Mouse (Mus musculus): Measurements from ENCODE around the gene Usp46.
"Not testable (repeated sequence)": the region's sequence is repeated elsewhere in the genome, so short reads cannot be mapped to it uniquely, and the experiment has no call there.

The Usp46 gene

DNA sequence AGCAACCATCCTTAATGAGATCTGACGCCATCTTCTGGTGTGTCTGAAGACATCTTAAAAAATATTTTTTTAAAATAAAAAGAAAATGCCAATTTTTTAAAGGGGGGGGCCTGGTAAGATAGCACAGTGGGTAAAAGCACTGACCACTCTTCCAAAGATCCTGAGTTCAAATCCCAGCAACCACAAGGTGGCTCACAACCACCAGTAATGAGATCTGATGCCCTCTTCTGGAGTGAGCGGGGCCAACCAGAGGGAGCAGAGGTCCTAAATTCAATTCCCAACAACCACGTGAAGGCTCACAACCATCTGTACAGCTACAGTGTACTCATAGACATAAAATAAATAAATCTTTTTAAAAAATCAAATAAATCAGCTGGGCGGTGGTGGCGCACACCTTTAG, 2.3 kb upstream of the Usp46 start:
- DNase-seq (ENCODE audit: low spot score in 2 of 2), result not testable (repeated sequence)

DNA sequence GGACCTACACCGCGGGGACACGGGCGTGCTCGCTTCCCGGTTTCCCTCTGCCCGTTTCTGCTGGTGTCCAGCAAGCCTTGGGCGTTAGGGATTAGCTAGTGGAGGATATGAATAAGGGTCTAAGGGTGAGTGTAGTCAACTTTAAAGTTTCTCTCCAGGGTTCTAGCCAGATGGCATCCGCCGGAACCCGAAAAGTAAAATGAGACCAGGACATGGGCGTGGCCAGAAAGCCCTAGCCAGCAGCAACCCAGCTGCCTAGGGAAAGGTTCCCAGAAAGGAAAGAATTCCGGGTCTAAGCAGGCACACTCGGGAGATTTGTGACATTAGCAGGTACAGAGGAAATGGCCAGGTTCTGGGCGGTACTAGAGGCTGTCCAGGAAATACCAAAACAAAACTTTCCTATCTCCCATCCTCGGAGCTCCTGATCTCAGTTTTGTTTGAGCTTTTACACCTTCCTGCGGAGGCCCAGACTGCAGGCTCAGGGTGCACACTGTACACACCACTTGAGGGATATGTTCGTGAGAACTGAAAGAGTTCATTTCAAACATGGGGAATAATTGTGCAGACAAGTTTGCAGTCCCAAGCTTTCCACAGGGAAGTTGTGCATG, 587 bp upstream of the Usp46 start:
- peak; percentile 52 to 61 for DNase-seq (ENCODE audit: low spot score in 2 of 2)

DNA sequence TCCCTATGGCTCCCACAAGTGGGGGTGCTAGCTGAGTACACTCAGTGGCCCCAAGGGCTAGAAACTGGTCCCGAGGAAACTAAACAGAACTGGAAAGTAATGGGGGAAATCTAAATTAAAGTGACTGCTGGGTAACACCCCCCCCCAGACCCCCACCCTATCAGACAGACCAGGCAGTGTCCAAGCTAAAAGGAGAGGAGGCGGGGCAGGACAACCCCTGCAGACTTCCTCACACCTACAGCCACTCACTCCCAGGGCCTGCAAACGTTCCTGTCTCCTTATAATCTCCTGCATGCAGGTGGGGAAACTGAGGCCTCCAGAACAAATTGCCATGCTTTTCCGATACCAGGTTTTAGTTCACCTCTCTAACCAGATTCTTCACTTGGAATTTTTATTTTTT, 885 bp downstream of the Usp46 start:
- DNase-seq (ENCODE audit: low spot score in 2 of 2), result no peak

DNA sequence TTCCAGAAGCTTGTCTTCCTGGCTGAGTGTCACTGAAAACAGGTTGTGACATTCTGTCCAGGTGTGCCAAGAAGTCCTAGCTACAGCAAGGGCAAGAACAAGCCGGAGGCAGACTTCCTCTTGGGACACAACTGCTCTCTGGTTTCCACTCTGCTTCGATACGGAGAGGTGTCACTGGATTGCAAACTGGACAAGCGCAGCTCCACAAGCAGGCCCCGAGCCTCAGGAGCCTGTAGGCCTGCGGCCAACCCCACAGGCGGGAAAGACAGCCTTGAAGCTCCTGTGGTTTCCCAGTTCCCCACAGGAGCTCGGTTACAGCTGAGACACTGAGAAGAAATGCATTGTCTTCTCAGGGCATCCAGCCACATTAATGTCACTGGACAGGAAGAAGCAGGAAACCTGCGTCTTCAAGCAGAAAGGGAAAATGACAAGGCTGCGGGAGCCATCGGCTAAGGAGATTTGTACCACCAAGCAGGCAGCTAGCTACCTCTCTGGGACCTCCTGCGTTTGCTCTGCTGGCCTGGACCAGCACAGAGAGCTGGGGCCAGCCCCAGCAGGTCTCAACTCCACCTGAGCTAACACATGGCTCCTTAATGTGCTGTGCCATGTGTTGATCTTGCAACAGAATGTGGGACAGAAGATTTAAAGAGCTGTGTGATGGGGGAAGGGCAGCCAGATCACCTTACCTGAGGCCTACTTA, 1.7 kb downstream of the Usp46 start:
- no peak for DNase-seq (ENCODE audit: low spot score in 2 of 2)

DNA sequence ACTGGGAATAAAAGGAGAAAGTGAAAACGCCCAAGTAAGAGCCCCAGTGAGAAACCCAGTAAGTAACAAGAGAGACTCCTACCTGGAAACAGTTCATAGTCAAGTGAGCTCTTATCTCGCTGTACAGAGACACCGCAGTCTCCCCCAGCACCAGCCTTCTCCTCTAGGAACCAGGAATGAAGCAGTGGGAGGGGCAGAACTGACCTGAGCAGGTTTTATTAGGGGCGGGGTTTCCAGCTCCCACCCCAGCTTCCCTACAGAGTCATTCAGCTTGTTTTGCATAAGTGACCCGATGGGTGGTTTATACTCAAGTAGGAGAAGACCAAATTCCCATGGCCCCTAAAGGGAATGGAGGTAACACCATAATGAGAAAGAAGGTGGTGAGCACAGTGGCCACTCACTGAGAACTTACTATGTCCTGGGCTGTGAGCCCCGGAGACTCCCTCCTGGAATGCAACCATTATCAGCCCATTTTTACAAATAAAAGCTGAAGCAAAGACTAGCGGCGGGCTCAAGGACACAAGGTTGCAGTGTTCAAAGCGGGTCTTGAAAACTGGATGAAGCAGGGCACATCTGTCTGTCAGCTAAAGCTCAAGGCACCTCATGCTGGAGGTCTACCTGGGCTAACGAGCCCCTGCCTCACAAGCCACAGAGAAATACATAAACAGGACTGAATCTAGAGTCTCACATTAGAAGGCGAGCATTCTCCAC, 2.5 kb downstream of the Usp46 start:
- peak; percentile 33 to 58 for DNase-seq (ENCODE audit: low spot score in 2 of 2)

DNA sequence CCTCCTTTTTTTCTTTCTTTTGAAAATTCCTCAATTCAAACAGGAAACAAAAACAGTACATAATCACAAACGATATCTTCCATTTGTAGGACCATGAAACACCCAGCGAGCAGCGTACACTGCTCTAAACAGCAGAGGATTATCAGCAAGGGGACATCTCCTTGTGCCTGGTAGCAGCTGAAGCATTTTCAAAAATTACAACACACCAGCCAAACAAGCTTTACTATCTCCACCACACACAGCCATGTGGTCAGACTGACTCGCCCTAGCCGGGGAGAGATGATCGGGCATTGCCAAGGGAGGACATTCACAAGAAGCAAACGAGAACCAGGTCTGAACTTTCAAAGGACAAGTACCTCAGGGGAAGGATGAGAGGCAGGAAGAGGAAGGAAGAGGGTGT, 3.4 kb downstream of the Usp46 start:
- DNase-seq (ENCODE audit: low spot score in 2 of 2), result peak; percentile 27 to 60

DNA sequence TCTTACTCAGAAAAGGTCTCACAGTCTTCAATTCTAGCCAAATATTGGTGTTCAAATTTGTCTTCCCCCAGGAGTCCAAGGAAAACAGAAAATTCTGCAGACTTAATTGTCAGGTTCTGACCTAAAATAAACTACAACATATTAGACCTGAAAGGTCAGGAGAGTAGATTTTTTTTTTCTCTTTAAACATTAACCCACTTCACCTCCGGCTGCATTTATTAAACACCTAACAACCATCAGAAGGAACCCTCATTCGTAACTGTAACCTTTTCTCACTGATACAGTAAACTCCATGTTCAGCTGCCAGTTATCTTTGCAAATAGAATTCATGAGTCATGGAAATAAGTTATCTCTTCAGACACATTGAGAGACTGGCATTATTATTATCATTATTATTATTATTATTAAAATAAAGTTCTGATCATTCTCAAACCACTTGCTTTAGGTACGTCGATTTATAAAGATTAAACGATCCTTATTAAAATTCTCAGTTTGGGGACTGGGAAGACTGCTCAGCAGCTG, 4.9 kb downstream of the Usp46 start:
- DNase-seq (ENCODE audit: low spot score in 2 of 2), result no peak

DNA sequence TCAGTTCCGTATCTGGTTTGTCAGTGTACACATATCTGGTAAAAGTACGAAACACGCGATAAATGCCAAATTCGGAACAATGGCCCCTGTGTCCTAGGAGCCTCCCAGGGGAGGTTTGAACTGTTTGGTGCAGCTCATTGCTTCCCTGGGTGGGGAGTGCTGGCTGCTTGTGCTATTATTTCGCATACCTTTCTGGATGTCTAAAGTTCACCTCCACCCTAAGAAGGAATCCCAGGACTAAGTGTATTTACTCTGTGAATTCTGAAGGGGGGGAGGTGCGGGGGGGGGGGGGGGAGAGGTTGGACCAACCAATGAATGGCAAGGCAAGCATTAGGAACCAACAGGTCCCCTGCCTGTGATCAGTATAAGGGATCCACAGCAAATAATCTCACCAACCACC, 6.0 kb downstream of the Usp46 start:
- no peak for DNase-seq (ENCODE audit: low spot score in 2 of 2)

DNA sequence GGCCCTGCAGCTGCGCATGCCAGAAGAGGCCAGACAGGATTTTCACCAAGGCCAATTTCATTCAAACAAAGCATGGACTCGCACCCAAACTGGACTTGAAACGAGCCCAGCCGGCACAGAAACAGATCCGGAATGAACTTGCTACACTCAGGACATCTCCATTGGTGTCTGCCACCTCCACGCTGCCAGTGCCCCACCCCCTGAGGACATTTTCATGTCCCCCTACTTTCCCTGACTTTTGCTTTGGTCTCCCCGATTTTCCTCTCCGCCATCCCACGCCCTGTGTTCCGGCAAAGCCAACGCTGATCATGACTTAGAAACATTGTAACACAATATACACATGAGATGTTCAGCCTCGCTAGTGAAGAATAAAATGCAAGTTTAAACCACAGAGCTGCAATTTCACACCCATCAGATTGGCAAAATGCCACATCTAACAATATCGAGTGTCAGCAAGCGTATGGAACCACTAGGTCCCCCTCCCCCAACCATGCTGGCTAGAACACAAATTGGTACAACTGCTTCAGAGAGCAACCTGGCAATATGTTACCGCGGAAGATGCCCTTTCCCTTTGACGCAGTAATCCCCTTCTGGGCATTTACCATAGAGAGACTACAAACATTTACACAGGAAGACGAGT, 6.7 kb downstream of the Usp46 start:
- DNase-seq (ENCODE audit: low spot score in 2 of 2), result no peak

DNA sequence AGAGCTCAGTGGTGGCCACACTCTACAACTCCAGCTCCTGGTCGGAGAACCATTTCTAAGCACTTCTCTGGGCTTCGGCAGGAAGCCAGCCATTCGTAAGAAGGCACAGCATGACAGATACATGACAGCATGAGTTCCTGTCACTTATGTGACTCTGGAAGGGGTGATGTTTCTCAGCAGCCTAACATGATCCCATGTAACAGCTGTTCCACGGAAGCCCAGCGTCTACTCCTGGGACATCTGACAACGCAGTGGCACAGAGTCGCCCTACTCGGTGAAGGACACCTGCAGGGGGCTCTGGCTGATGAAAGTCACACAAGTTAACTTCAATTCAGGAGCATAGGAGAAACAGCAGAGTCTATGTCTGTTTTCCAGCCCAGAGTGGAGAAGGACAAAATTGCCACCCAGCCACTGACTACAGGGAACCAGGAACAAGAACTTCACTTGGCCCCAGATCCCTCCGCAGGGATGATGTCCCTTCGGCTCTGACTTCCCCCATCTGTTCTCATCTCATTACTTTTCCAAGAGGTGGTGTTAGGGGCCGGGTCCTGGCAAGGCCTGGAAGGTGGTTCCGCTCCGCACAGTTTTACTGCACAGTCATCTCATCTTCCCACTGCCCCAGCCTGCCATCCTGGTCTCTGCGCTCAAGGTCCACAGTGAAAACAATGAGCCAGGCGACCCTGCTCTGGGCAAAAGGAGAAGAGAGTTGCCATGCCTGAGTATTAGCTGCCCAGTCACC, 15.9 kb downstream of the Usp46 start:
- DNase-seq (ENCODE audit: low spot score in 2 of 2), result no peak

DNA sequence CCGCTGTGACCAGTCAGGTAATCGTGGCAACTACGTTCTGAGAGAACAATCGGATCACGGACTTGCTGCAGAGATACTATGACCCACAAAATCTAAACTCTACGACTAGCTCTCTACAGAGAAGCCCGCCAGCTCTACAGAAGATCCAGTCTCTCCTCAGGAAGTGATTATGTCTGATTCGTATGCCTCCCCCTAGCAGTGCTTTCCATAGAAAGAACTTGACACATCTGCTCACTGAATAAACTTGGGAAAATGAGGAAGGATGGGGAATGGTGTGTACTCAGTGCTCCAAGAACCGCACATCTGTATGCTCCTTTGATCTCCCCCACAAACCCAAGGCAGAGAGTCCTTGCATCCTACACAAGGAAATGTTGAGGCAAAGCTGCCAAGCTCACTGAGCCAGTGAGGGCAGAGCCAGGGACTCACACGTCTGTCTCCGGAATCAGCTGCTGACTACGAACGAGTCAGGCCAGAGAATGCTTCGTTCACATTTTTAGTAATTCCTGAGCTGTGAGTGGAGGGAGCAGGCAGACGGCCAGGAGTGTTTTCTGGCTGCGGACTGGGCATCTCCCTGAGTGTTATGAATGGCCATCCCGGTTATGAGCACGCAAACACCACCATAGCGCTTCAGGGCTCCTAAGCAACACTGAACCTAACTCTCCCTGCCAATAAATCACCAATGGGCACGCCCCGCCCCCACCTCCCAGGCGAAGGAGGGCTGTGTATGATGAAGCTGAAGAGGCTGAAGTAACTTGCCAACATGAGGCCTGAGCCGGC, 16.6 kb downstream of the Usp46 start:
- DNase-seq (ENCODE audit: low spot score in 2 of 2), result no peak

DNA sequence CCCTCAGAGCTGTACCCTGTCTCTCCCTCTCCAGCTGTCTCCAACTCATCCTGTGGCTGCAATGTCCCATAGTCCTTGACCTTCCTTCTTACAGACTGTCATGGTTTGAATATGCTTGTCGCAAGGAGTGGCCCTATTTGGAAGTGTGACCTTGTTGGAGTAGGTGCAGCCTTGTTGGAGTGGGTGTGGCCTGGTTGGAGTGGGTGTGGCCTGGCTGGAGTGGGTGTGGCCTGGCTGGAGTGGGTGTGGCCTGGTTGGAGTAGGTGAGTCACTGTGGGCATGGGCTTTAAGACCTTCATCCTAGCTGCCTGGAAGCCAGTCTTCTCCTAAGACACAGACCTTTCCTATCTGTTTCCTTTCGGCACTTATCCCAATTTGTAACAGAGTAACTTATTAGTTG, 17.3 kb downstream of the Usp46 start:
- peak in 1 of 2 experiments; percentile 32 for DNase-seq (ENCODE audit: low spot score in 2 of 2)

DNA sequence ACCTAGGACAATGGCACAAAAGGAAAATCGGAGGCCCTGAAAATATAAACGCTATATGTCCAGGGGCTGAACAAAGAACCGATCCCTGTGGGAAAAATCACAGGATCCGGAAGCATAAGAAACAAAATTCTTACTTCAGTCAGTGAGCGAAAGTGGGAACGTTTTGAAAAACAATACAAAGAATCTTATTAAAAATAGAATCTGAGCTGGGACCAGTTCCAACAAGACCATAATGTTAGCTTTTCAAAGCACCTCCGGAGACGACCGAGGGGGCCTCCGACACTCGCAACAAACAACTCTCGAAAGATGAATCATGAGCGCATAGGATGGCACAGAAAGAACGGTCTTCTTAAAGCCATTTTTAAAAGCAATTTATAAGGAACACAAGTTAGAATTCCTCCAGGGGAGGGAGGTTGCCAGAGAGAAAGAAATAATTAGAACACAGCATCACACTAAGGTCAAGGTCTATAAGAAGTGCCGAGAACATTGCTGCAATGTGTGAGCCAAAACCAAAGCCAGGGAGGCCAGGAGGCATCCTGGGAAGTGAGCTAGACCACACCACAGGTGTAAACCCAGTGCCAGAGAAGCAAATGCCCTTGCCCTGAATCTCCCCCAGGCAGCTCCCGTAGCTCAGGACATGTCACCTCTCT, 19.3 kb downstream of the Usp46 start:
- no peak for DNase-seq (ENCODE audit: low spot score in 2 of 2)

DNA sequence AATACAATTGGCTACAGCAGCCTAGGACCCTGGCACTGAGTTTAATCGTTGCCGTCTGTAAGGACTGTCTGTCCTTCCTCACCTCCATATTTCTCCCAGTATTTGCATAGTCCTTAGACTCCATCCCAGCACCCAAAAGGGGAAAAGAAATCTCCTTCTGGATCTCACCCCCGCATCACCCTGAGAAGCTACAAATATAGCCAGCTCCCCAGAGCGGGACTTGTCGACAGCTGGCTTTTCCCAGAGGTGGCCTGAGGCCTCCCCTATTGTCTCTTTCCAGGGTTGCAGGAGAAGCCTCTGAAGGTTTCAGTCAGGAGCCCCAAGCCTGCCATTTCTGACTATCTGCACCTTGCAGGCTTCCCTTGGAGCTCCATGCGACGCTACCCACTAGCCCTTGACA, 23.6 kb downstream of the Usp46 start:
- no peak for DNase-seq (ENCODE audit: low spot score in 2 of 2)

DNA sequence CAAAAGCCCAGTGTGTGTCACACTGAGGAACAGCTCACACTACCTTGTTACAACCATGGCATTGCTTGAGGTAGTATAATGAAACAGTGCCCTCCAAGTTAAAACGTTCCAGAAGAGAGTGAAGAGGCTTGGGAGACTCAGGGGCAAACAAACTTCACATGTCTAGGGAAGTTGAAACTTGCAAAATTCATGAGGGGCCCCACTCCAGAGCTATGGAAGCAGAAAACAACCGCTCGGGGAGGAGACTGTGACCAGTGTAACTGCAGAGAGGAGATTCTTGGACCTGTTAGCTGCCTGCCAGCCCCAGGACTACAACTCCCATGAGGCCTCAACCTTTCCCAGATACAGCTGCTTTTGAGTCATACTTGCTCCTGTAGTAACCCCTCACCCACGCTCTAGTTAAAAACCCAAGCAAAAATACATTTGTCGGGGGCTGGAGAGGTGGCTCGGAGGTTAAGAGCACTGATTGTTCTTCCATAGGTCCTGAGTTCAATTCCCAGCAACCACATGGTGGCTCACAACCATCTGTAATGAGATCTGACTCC, 25.4 kb downstream of the Usp46 start:
- no peak for DNase-seq (ENCODE audit: low spot score in 2 of 2)

DNA sequence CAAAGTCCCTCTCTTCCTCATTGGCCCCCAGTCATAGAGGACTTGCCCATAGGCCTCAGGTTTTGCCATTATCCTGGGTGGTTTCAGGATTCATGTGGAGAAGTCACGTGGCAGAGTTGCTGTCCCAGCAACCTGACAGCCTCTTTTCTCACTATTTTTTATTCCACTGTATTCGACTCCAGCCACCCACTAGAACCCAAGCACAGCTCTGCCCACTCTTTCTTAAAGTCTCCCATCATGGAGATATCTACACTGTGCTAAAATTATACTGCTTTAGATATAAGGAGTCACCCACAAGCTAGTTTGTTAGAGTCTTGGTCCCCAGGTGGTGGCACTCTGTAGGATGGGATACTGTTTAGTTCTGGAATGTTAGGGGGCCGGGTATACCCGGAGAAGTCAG, 27.7 kb downstream of the Usp46 start:
- DNase-seq (ENCODE audit: low spot score in 2 of 2), result no peak

DNA sequence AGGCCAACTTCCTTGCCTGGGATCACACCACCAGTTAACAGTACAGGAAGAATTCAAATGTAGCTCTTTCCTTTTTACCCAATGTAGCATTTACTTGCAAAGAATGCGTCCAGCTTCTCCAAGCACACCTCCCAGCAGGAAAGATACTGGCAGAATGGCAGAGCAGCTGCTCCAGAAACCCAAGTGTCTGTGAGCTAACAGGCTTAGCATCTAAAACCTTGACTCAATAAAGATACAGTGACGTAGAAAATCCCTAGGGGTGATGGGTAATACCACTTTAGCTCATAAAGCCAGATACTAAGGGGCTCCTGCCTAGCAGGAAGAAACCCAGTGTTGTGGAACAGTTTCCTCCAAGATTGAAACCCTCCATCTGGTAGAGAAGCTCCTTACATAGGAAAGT, 32.8 kb downstream of the Usp46 start:
- DNase-seq (ENCODE audit: low spot score in 2 of 2), result no peak

DNA sequence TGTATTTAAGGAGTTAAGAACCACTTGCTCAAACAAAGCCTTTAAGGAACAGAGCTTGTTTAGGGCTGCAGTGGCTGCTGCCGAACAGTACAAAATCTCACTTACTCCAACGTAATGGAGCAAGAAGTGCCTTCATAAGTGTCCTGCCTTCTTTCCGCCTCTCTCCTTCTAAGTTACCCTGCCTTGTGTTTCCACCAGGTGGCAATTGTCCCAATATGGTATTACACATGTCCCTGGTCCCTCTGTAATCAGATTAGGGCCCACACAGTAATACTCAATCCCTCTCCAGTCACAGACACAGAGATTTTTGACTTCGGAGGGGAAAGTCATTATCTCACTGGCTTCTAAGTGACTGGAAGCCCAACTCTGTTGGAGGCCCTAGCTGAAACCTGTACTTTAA, 34.1 kb downstream of the Usp46 start:
- no peak for DNase-seq (ENCODE audit: low spot score in 2 of 2)

DNA sequence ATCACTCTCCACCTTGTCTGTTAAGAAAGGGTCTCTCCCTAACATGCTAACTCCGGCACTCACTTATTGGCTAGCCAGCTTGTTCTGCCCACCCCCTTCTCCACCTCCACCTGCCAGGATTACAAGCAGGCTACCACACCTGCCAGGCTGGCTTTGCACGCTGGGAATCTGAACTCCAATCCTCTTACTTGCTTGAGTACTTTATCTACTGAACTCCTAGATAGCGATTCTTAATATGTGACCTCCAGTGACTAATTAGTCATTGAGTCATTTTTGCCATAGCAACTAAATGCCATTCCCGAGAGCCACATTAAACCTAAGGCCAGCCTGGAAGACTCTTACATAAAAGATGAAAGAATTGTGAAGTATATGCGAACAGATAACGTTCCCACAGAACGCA, 38.4 kb downstream of the Usp46 start:
- no peak for DNase-seq (ENCODE audit: low spot score in 2 of 2)
